Mouse (Mus musculus) layer of hippocampus, postnatal 10 days (tissue): ENCODE data around the gene Epb41l4b. TPM values are rescaled to one million over a fixed set of nuclear protein-coding genes. Genes with fewer than 3 reads are reported as not detected.

Experiments
- DNase-seq, 2 experiments: peaks; one replicate each; pipeline ENCODE4 v3.0.0; 2021; ENCODE audit warnings: low spot score in 2 of 2
- total RNA-seq, 2 experiments: library from RNA; stranded (reverse); gene quantifications; 2 replicates each; pipeline ENCODE4 v1.2.3; 2021

Gene Epb41l4b
- total RNA-seq, 2 experiments from 2014 or later: 9.3 to 12.7 TPM

- no peak for DNase-seq
These were observed 10.6 kb upstream of the Epb41l4b start for GRCm38 (mm10) chr4:57153838-57154237.

DNA sequence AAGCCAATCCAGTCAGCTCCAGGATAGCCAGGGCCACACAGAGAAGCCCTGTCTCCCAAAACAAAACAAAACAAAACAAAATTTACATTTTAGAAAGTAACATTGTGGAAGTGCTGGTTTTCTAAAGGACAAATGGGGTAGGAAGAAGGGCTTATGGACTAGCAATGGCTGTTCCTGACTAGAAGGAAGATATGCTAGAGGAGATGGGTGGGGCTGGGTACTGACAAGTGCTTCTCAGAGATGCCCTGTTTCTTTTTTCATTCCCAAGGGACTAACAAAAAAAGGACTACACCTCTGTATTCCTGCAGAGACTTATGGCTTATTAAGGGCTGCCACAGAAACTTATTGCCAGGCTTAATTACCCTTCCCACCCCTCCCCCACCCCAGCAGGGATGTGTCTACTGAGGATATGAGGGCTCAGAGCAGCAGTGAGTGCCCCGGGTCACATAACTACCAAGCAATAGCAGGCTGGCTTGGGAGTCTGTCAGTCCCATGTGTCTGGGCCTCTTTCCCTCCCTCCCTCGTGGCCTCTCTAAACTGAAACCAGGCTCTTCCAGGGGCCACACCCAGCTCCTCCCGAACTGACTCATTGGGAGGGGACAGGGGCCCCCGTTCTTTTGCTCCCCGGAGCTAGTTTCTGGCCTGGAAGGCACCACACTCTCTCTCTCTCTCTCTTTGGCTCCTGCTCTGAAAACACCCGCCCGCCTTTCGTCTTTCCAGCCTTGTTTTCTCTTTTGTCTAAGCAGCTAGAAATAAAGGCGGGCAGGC lies 10.0 kb upstream of the Epb41l4b start:
- no peak for DNase-seq

DNA sequence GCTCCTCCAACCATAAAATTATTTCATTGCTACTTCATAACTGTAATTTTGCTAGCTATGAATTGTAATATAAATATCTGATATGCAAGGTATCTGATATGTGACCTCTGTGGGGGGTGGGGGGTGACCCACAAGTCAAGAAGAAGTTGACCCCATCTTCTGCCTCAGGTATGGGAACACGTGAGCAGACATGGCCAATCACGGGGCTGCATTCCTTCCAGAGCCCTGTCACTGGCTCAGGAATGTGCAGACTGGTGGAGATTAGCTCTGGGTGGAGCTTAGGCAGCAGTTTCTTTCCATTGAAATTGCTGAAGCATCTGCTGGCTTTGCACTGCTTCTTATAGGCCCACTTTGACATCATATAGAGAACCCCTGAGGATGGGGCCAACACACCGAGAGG lies 4.9 kb upstream of the Epb41l4b start:
- no peak for DNase-seq

DNA sequence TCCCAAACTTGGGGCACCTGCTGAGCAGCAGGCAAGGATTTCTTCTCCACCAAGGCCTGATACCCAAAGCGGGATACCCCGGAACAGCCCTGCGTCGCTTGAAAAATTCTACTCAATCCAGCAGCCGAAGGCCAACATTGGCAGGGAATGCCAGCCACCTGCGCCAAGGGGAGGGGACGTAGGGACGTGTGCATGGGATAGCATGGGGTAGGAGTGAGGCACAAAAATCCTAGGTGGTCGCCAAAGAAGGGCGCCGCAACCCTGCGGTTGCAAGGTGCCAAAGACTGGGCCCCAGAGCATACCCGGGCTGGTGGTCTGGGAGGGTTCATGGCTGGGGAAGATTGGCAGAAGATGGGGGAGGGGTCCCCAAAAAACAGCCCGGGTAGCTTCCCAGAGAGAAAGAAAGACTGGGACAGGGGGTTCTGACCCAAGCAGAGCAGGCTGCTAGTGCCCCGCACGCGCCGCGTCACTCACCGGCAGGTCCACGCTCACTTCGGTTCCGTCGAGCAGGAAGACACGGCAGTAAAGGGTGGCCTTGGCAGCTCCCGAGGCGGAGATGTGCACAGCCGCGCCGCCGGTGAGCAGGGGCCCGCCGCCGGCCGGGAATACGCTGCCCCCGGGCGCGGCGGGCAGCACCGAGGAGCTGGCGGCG lies 737 bp downstream of the Epb41l4b start:
- DNase-seq: peak; percentile 31 to 37

GRCm38 (mm10) chr4:57141908-57142361 lies 1.3 kb downstream of the Epb41l4b start:
- peak; percentile 30 to 42 for DNase-seq

GRCm38 (mm10) chr4:57140992-57141717 lies 2.1 kb downstream of the Epb41l4b start:
- DNase-seq: no peak

DNA sequence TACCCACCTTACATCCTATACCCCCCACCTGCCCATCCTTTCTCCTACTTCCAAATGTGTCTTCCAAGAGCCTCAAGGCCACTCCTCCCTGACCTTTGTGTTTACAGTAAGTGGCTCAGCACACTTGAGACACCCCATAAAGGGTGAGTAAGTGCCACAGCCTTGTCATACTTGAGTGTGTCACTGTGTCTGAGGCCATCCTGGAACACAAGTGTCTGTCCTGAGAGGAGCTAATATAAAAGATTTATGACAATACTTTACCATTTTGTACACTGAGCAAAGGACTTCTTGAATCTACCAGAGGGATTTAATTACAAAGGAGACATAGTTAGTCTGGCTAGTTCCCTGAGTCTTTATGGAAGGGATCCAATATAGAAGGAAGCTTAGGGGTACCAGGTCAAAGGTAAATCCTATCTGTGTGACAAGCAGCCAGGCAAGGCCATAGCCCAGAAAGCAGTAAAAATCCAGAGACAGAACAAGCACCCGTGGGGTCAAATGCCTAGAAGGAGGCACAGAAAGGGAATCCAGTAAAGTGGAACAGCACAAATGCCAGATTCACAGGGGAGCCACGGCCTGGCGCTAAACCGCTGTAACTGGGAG lies 2.9 kb downstream of the Epb41l4b start:
- no peak for DNase-seq

DNA sequence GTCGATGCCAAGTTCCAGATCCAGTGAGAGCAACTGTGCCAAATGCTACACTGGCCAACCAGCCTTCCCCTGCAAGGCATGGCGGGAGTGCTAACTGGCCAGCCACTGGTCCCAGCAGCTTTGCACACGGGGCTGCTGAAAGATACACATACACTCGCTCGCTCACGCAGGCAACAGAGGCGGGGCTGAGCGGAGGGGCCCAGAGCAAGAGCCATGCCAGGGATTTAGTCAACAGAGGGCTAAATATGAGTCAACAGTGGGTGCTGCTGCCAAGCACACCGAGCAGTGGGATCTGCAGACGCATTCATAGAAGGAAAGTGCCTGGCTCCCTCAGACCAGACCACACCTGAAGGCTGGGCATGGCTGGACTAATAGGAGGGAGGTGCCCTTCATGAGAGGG lies 3.8 kb downstream of the Epb41l4b start:
- DNase-seq: peak; percentile 38 to 51

- no peak for DNase-seq
These were observed 5.2 kb downstream of the Epb41l4b start for GRCm38 (mm10) chr4:57138093-57138440.

GRCm38 (mm10) chr4:57137371-57138092 lies 5.7 kb downstream of the Epb41l4b start:
- DNase-seq: no peak

DNA sequence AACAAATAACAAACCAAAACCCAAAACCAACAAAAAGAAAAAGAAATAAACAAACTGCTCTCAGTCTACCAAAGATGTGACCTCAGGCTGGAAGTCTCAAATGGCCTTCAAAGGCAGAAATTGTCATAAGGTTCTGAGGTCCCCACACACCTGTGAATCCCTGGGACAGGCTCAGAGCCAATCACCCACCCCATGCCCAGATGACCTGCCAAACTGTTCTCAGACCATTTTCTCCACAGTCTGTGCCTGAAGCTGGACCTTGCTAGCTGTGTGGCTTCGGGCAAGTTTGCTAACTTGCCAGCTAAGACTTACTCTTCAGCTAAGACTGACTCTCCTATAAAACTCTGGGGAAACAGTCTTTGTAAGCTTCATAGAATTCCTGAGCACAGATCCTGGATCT lies 7.8 kb downstream of the Epb41l4b start:
- DNase-seq: no peak

DNA sequence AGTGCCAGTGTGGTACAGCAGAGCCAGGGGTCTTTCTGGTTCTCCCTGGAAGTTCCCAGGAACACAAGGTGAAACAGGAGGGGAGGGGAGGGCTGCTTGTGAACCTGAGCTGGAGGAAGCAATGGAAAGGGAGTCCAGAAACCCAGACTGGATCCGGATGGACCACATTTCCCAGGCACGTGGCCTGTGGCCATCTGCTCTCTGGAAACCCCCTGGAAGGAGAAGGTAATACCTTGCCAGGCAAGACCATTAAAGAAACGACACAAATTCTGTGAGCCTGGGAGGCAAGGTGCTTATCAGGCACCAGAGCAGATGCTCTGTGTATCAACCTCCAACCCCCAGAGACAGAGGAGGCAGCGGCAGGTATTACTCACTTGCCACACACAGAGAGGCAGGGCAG lies 8.7 kb downstream of the Epb41l4b start:
- DNase-seq: no peak

- DNase-seq: no peak
These were observed 11.4 kb downstream of the Epb41l4b start for GRCm38 (mm10) chr4:57131839-57132238.

DNA sequence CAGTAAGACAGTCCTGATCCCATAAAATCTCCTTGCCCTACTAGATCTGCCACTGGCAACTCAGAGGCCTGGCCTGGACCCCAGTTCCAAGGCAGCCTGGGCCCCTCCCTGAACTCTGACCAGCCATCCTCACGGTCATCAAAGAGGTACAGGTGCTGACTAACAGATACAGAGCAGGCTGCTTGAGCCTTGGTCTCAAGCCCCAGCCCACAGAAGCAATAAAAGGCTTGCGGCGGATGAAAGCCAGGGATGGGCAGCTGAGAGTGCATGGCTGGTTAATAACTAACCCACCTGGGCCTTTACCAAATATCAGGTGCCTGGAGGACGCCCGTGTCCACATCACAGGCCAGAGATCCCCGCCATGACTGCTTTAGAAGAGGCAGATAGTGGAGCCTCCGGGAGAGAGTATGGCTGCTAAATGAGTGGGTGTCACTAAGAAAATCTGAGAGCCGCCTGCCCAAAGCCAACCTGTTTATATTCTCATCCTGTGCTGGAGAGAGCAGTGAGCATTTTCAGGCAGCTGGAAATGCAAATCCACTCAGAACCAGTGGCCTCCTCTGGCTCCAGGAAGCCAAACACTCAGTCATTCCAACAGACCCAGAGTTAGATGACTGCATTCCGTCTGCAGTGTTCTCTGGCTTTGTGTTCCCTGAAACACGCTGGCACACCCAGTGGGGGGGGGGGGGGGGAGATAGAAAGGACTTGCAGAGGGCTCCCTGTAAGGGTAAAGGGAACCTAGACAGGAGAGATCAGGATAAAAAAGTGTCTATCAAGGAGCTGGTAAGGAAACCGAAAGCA lies 13.3 kb downstream of the Epb41l4b start:
- DNase-seq: no peak

GRCm38 (mm10) chr4:57123003-57123402 lies 20.2 kb downstream of the Epb41l4b start:
- no peak for DNase-seq

GRCm38 (mm10) chr4:57122166-57122565 lies 21.1 kb downstream of the Epb41l4b start:
- no peak for DNase-seq

DNA sequence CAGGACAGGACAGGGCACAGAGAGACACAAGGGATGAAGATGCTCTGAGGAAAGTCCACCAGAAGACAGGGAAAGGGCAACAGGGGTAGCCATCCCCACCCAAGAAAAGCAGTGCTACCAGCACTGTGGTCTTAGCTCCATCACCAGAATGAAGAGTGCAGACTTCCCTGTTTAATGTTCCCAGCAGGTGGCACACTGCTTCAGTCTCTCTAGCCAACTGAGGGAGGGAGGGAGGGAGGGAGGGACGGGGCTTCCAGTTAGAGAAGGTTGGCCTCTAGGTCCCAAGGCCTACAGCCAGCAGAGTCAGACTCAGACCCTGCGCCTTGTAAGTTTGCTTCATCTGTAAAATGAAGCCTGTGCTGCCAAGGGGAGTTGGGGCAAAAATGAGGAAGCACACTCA lies 22.7 kb downstream of the Epb41l4b start:
- DNase-seq: no peak

GRCm38 (mm10) chr4:57119976-57120375 lies 23.3 kb downstream of the Epb41l4b start:
- no peak for DNase-seq

GRCm38 (mm10) chr4:57118883-57119282 lies 24.4 kb downstream of the Epb41l4b start:
- no peak for DNase-seq

- no peak for DNase-seq
These were observed 27.0 kb downstream of the Epb41l4b start for GRCm38 (mm10) chr4:57116278-57116677.
